Mouse (Mus musculus): ENCODE measurements at regions not wholly inside any gene's neighbourhood (a gene's known extent, or its start where the extent isn't known, plus 50 kb on each side); places are given as distances from the start of the nearest gene placed in this dataset.

DNA sequence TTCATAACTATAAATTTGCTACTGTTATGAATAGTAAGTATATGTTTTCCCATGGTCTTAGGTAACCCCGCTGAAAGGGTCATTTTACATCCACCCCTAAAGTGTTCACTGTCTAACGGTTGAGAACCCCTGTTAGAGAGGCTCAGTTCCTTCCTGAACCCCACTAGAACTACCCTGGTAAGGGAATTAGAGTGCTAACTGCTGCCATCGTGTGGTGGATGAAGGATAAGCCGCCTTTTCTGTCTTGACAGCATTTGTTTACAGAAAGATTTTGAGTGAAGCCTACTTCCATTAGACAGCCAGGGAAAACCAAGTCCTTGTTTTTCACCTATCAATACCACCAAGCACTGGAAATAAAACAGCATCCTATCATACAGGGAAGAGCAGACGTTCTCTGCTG is 90.3 kb upstream of the Tbx22 start:
- intact Hi-C loops (cut with DNase I): no loop called here
- DNase-seq (ENCODE audit: low spot score in 2 of 2): peak; percentile 2 to 5

Data from left cerebral cortex, postnatal 25 days (tissue).